Mouse (Mus musculus) megakaryocyte, embryonic 14.5 days (primary cell): ENCODE measurements around the gene Dcaf7. TPM values are rescaled to one million over a fixed set of nuclear protein-coding genes. Genes with fewer than 3 reads are reported as not detected.
A peak's percentile ranks its signal among the peaks of the same experiment; 100 is the strongest.

Source experiments
- H3K27me3 ChIP-seq: replicated peaks from 2 replicates; pipeline ENCODE3; 2012; ENCODE audit warnings: inconsistent platforms
- H3K36me3 ChIP-seq: replicated peaks from 2 replicates; pipeline ENCODE3; 2012; ENCODE audit warnings: low read length, inconsistent platforms, mixed read lengths
- H3K4me1 ChIP-seq: 2 replicates; pipeline ENCODE4 v1.6.1; 2012; ENCODE audit warnings: inconsistent platforms
- H3K4me3 ChIP-seq: replicated peaks from 2 replicates; pipeline ENCODE3; 2012; ENCODE audit warnings: moderate library complexity, mild to moderate bottlenecking, inconsistent platforms
- H3K9me3 ChIP-seq: 2 replicates; pipeline ENCODE4 v1.6.1; 2012; ENCODE audit warnings: inconsistent platforms
- FLI1 ChIP-seq: IDR thresholded peaks from 2 replicates; pipeline ENCODE4 v1.6.1; 2012; ENCODE audit warnings: low read length, inconsistent platforms, mixed read lengths
- GATA1 ChIP-seq: IDR thresholded peaks from 3 replicates; pipeline ENCODE4 v1.6.1; 2012; ENCODE audit warnings: mixed read lengths, low read length, inconsistent platforms, borderline replicate concordance
- polyA plus RNA-seq: library from polyadenylated mRNA; stranded (reverse); fragments of >175 nt; gene quantifications from 2 replicates; pipeline ENCODE4 v1.2.3, GENCODE M21; 2012; ENCODE audit warnings: low replicate concordance; ENCODE audit not compliant: insufficient read depth

Dcaf7 gene
- polyA plus RNA-seq, 1 experiment: 5.8 TPM

DNA sequence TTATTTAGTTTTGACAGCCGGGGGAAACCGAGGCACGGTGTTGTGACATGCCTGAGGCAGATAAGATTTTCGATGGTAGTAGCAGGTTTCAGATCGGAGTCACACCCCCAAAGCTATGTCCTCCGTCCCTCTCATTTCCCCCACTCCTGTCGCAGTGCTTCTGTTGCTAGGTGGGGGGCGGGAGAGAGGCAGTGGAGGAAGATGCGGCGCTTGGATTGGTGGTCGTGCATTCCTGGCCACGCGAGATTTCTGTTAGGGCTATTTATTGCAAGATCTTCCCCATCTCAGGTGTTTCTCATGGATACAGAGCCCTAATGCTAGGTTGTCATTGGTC lies 713 bp downstream of the Dcaf7 start:
- peaks cover 18% of the 10 kb centered on the region for H3K36me3 ChIP-seq
- peaks cover 39% of the 10 kb centered on the region for H3K4me1 ChIP-seq
- peaks cover 3% of the 10 kb centered on the region for H3K27me3 ChIP-seq
- H3K9me3 ChIP-seq: no peaks in the 10 kb centered on the region
- TF ChIP-seq GATA1 (no peak), FLI1 (no peak)
- H3K4me3 ChIP-seq: peak overlapping the region; percentile 93

DNA sequence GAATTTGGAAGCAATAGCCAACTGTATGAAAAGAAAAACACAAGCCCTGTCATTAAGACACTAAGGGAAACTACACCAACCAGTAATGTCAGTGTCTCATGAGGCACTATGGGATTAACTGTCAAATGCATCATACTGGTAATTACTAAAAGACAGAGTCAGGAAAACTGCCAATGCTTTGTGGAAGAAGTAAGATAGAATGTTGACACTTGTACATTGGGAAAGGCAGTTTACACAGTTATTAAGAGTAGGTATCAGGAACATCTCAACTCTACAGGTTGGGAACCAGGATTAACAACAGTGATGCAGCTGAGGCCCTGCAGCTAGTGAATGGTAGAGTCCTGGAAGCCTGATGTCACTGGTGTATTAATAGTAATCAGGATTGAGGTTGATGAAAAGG lies 7.7 kb downstream of the Dcaf7 start:
- H3K4me1 ChIP-seq: peaks cover 39% of the 10 kb centered on the region
- TF ChIP-seq GATA1: no peak
- no peak overlapping the region for H3K4me3 ChIP-seq
- H3K36me3 ChIP-seq: peaks cover 52% of the 10 kb centered on the region
- no peaks in the 10 kb centered on the region for H3K9me3 ChIP-seq
- no peaks in the 10 kb centered on the region for H3K27me3 ChIP-seq

DNA sequence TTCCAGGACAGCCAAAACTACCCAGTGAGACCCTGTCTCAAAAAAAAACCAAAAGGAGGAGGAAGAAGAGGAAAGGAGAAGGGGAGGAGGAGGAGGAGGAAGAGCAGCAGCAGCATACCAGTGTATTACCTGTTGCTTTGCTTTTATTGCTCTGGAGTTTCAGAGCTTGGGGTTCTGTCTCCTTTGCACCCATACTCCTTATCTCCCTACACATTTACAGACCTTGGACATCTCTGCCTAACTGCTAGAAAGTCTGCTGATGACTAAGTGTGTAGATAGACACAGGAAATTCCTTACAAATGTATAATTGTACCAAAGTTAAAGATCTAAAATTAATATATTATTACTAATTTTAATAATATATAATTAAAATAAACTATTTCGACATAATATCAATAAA lies 8.6 kb downstream of the Dcaf7 start:
- no peak overlapping the region for H3K4me3 ChIP-seq
- TF ChIP-seq GATA1: no peak
- TF ChIP-seq FLI1: no peak
- no peaks in the 10 kb centered on the region for H3K27me3 ChIP-seq
- peaks cover 55% of the 10 kb centered on the region for H3K36me3 ChIP-seq
- H3K9me3 ChIP-seq: no peaks in the 10 kb centered on the region
- peaks cover 35% of the 10 kb centered on the region for H3K4me1 ChIP-seq

DNA sequence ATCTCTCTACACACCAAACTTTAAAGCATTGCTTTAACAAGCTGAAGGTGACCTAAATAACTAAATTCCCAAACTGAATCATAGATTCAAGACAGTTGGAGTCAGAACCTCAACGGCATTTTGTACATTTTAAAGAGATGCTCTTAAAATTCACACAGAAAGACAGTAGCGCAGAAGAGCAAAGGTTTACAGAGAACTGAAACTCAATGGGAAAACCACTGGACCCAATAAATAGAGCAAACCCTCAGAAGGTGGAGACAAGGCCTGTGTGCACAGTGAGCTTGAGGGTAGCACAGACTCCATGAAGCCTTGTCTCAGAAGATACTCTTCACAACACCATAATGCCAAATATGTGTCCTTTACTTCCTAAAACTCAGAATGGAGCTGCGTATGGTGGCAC lies 9.1 kb downstream of the Dcaf7 start:
- TF ChIP-seq FLI1: no peak
- TF ChIP-seq GATA1: no peak
- Histone ChIP-seq H3K4me3 (no peak overlapping the region), H3K27me3 (no peaks in the 10 kb centered on the region), H3K9me3 (no peaks in the 10 kb centered on the region), H3K36me3 (peaks cover 59% of the 10 kb centered on the region), H3K4me1 (peaks cover 31% of the 10 kb centered on the region)

DNA sequence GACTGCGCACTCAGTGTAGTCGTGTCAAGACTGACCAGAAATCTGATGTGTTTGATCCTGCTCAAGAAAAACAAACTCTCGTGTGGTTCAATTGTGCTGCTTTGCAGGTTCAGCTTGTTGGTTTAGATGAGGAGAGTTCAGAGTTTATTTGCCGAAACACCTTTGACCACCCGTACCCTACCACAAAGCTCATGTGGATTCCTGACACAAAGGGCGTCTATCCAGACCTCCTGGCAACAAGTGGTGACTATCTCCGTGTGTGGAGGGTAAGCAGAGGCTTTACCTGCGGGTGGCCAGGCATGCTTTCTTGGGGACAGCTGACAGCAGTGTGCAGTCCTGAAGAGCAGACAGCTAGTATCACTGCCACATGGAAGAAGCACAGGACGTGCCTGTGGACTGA lies 9.9 kb downstream of the Dcaf7 start:
- Histone ChIP-seq H3K36me3 (peaks cover 66% of the 10 kb centered on the region), H3K4me3 (no peak overlapping the region), H3K4me1 (peaks cover 32% of the 10 kb centered on the region), H3K27me3 (no peaks in the 10 kb centered on the region), H3K9me3 (no peaks in the 10 kb centered on the region)
- TF ChIP-seq GATA1 (no peak), FLI1 (no peak)

DNA sequence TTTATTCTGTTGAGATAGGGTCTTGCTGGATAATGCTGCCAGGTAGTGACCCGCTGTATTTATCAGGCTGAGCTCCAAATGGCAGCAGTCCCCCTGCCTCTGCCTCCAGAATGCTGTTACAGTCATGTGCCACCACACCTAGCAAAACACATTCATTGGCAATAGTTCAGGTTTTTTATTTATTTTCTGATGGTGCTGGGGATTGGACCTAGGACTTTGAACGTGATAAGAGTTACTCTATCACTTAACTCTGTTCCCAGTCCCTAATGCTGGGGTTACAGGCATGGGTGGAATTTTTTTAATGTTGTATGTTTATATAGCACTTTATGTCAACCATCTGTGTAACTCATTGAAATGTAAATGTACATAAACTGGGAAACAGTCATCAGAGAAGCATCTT lies 17.2 kb downstream of the Dcaf7 start:
- peaks cover 97% of the 10 kb centered on the region for H3K36me3 ChIP-seq
- no peaks in the 10 kb centered on the region for H3K9me3 ChIP-seq
- no peaks in the 10 kb centered on the region for H3K27me3 ChIP-seq
- H3K4me3 ChIP-seq: no peak overlapping the region
- H3K4me1 ChIP-seq: peaks cover 54% of the 10 kb centered on the region
- no peak for TF ChIP-seq GATA1
- no peak for TF ChIP-seq FLI1

DNA sequence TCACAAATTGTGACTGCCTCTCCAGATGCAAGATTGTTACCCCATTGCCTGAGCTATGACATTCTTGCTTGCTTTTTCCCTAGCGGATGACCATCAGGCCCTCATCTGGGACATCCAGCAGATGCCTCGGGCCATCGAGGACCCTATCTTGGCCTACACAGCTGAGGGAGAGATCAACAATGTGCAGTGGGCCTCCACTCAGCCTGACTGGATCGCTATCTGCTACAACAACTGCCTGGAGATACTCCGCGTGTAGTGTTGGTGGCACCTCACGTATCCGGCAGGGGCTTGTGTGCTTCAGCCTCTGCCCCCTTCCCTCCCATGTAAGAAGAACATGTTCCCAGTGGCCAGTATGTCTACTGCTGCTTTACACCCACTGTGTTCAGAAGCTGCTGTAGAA lies 17.9 kb downstream of the Dcaf7 start:
- no peak for TF ChIP-seq GATA1
- no peak for TF ChIP-seq FLI1
- no peaks in the 10 kb centered on the region for H3K9me3 ChIP-seq
- H3K4me3 ChIP-seq: peak overlapping the region; percentile 12
- H3K4me1 ChIP-seq: peaks cover 54% of the 10 kb centered on the region
- peaks cover 97% of the 10 kb centered on the region for H3K36me3 ChIP-seq
- no peaks in the 10 kb centered on the region for H3K27me3 ChIP-seq

DNA sequence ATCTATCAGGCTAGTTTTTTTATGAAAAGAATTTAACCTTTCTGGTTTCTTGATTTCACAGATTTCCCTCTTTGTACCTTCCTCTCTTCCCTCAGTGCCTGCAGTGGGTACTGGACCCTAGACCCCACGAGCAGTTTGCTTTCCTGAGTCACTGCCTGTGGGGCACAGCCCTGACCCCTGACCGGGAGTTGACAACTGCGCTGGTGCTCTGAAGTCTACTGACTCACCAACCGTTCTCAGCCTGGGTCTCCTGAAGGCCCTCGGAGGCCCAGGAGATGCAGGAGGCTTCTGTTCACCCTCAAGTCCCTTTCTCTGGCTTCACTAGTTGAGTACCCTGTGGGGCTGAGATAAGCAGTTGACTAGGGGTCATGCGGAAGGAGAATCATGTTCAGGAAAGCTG lies 18.7 kb downstream of the Dcaf7 start:
- Histone ChIP-seq H3K27me3 (no peaks in the 10 kb centered on the region), H3K9me3 (no peaks in the 10 kb centered on the region), H3K4me1 (peaks cover 58% of the 10 kb centered on the region), H3K36me3 (peaks cover 98% of the 10 kb centered on the region), H3K4me3 (no peak overlapping the region)
- TF ChIP-seq GATA1 (no peak), FLI1 (no peak)

DNA sequence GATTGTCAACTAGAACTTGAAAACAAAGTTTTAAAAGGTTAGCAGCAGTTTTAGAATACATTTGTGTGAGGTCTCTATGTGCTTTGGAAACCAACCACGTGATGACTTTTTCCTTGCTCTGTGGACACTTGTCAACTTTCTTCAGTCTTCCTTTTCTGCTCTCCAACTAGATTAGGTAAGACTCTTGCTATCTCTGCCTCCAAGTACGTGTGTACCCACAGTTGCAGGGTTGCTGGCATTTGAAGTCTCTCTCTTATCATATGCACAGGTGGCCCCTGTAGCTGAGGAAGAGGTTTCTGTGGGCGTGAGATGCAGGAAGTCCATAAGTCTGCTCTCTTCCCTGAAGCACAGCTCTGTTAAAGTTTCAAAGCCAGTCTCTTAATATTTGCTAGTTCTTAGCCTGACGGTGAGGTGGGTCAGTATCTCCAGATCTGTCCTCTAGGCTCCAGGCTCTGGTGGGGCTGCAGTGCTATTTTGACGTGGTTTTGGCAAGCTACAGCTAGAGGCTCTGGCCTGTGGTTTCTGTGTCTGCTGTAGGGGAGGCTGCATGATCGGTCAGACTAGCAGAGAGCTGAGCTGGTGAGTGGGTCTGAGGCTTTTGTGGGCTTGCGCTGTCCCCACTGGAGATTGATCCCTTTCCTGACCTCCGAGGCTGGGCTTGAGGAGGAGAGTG lies 20.3 kb downstream of the Dcaf7 start:
- Histone ChIP-seq H3K4me1 (peaks cover 67% of the 10 kb centered on the region), H3K36me3 (peaks cover 84% of the 10 kb centered on the region), H3K27me3 (no peaks in the 10 kb centered on the region), H3K9me3 (no peaks in the 10 kb centered on the region), H3K4me3 (peak overlapping the region; percentile 12)
- TF ChIP-seq GATA1 (no peak), FLI1 (no peak)

DNA sequence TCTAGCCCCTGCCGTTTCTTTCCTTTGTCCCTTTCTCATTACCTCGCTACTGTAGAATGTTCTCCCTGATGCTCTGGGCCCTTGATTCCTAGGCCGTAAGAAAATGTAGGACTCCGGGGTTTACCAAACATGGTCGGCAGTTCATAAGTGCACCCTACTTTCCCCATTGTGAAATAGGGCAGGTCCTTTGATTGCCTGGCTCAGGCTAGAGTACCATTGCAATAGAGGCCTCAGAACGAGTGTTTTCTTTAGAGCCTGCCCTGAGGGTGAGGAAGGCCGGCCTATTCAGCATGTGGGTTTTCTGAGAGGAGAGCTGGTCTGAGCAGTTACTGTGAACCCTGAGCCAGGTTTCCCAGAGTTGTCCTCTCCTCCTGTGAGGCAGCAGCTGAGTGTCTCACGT lies 21.3 kb downstream of the Dcaf7 start:
- peaks cover 73% of the 10 kb centered on the region for H3K36me3 ChIP-seq
- H3K27me3 ChIP-seq: no peaks in the 10 kb centered on the region
- H3K4me1 ChIP-seq: peaks cover 59% of the 10 kb centered on the region
- no peaks in the 10 kb centered on the region for H3K9me3 ChIP-seq
- H3K4me3 ChIP-seq: no peak overlapping the region
- TF ChIP-seq FLI1 (no peak), GATA1 (no peak)

DNA sequence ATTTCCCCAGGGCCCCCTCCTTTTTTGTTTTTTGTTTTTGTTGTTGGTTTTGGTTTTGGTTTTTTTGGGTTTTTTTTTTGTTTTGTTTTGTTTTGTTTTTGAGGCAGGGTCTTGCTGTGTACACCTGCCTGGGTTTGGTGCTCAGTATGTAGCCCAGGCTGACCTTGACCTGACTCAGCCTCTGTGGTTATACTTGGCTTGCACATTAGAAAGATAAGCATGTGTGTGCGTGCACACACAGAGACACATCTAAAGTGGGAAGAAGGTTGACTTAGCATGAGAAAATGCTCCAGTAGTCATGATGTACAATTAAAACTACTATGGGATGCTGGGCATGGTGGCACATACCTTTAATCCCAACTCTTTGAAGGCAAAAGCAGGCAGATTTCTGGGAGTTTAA lies 23.9 kb downstream of the Dcaf7 start:
- peaks cover 50% of the 10 kb centered on the region for H3K36me3 ChIP-seq
- no peak overlapping the region for H3K4me3 ChIP-seq
- no peaks in the 10 kb centered on the region for H3K27me3 ChIP-seq
- H3K9me3 ChIP-seq: no peaks in the 10 kb centered on the region
- H3K4me1 ChIP-seq: peaks cover 51% of the 10 kb centered on the region
- TF ChIP-seq GATA1: no peak
- no peak for TF ChIP-seq FLI1
